Mouse (Mus musculus) megakaryocyte, embryonic 14.5 days (primary cell): Measurements from ENCODE around the gene Slc22a23.

ENCODE experiments used
- FLI1 ChIP-seq: IDR thresholded peaks from 2 replicates; pipeline ENCODE4 v1.6.1; 2012; ENCODE audit warnings: low read length, inconsistent platforms, mixed read lengths
- GATA1 ChIP-seq: IDR thresholded peaks from 3 replicates; pipeline ENCODE4 v1.6.1; 2012; ENCODE audit warnings: mixed read lengths, low read length, inconsistent platforms, borderline replicate concordance

DNA sequence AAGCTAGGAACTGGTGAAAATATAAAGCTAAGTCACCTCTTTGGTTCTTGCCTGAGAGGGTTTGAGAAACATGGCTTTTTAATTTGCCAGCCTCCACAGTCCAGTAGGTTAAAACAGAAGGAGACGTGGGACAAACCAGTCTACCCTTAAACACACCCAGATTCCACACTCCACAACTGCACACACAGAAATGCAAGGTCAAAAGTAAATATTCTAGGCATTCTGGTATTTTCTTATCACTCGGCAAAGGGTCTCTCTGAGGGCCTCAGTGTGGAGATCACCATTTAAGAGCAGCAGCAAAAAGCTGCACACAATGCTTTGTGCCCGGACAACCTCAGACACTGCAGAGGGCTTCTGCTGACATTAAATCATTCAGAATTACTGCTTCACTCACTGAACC lies 38.4 kb upstream of the Slc22a23 start:
- TF ChIP-seq GATA1 (no peak), FLI1 (no peak)
